Mouse (Mus musculus): ENCODE results near the gene Pakap. TPM values are rescaled to one million over a fixed set of nuclear protein-coding genes. Genes with fewer than 3 reads are reported as not detected.

Pakap gene
- polyA plus RNA-seq, 1 experiment, result 6.3 TPM

DNA sequence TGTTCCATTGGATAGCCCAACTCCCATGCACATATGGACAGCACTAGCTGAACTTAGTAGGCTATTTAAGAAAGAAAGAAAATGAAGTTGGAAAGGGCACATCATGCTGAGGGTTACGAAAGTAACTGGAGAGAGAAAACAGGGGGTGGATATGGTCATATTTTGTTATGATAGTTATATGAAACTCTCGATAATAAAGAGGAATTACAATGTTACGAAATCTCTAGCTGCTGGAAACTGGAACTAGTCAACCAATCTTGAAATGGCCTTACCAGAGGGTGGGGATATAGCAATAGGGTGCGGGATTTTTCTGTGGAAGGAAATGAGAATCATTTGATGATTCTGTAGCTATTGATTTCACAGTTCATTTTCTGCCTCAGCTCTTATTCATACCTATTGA lies 46.7 kb downstream of the Pakap start:
- Histone ChIP-seq H3K4me1 (ENCODE audit: control insufficient read depth, insufficient read depth, low read length) (no peaks in the 10 kb centered on the region), H3K27ac (ENCODE audit: insufficient read depth, low read length) (no peak overlapping the region), H3K4me3 (replicated peaks; ENCODE audit: insufficient read depth, low read depth, low read length) (no peak overlapping the region), H3K27me3 (ENCODE audit: control insufficient read depth, insufficient read depth, low read length) (no peaks in the 10 kb centered on the region; the same call in 1 of the 2 replicates)
- TF ChIP-seq POLR2A (IDR thresholded peaks at IDR 0.05; ENCODE audit: borderline replicate concordance, insufficient read depth, low read length) (no peak), CTCF (IDR thresholded peaks at IDR 0.05; ENCODE audit: borderline replicate concordance, insufficient read depth, low read depth, low read length) (no peak)
- no peak for DNase-seq
- 96% methylated on average over 4 of the region's 4 CpGs for WGBS

DNA sequence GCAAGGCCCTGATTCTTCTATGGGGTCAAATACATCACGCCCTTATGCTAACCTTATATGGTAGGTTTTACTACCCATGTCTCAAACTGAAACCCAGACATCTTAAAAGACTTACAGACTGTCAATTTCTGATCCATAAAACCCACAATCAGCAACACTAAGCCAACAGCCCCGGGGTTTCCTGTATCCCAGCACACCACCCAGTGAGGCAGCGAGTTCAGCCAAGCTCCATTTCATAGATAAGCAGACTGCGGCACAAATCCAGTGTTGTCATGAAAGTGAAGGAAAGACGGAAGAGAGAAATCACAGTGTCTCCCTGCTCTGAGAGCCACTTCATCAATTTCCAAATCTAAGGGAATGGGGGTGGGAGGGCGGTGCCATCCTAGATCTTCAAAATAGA lies 50.8 kb downstream of the Pakap start:
- TF ChIP-seq POLR2A (IDR thresholded peaks at IDR 0.05; ENCODE audit: borderline replicate concordance, insufficient read depth, low read length), result no peak
- no peak for TF ChIP-seq CTCF (IDR thresholded peaks at IDR 0.05; ENCODE audit: borderline replicate concordance, insufficient read depth, low read depth, low read length)
- Histone ChIP-seq H3K27me3 (ENCODE audit: control insufficient read depth, insufficient read depth, low read length) (no peaks in the 10 kb centered on the region), H3K4me3 (replicated peaks; ENCODE audit: insufficient read depth, low read depth, low read length) (no peak overlapping the region), H3K4me1 (ENCODE audit: control insufficient read depth, insufficient read depth, low read length) (no peaks in the 10 kb centered on the region), H3K27ac (ENCODE audit: insufficient read depth, low read length) (no peak overlapping the region)
- DNase-seq, result no peak
- WGBS, result 90% methylated on average over 6 of the region's 6 CpGs

- Histone ChIP-seq H3K4me3 (replicated peaks; ENCODE audit: insufficient read depth, low read depth, low read length) (no peak overlapping the region), H3K27me3 (ENCODE audit: control insufficient read depth, insufficient read depth, low read length) (no peaks in the 10 kb centered on the region), H3K27ac (ENCODE audit: insufficient read depth, low read length) (no peak overlapping the region), H3K4me1 (ENCODE audit: control insufficient read depth, insufficient read depth, low read length) (no peaks in the 10 kb centered on the region)
- WGBS, result 72% methylated on average over 7 of the region's 7 CpGs
- DNase-seq, result no peak
- TF ChIP-seq POLR2A (IDR thresholded peaks at IDR 0.05; ENCODE audit: borderline replicate concordance, insufficient read depth, low read length) (no peak), CTCF (IDR thresholded peaks at IDR 0.05; ENCODE audit: borderline replicate concordance, insufficient read depth, low read depth, low read length) (no peak)
These were observed 54.8 kb downstream of the Pakap start for GRCm38 (mm10) chr4:57622816-57623215.

DNA sequence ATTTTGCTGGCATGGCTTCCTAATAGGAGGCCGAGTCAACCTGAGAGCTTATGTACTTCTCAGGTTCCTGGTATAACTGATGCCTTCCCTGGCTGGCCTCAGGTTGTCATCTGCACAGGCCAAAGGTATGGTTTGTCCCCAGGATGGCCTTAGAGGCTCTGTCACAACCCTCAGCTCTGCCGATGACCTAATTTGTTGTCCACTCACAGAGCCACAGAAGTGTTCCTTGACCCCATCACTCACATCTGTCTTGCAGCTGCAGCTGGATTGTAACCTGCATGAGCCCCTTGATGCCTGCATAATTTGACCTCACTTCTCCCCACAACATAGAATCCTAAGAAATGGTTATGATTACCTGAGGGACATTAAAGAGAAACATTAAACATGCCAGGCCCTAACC lies 56.8 kb downstream of the Pakap start:
- Histone ChIP-seq H3K27me3 (ENCODE audit: control insufficient read depth, insufficient read depth, low read length) (no peaks in the 10 kb centered on the region), H3K4me3 (replicated peaks; ENCODE audit: insufficient read depth, low read depth, low read length) (no peak overlapping the region), H3K4me1 (ENCODE audit: control insufficient read depth, insufficient read depth, low read length) (no peaks in the 10 kb centered on the region), H3K27ac (ENCODE audit: insufficient read depth, low read length) (no peak overlapping the region)
- 91% methylated on average over 2 of the region's 2 CpGs for WGBS
- TF ChIP-seq CTCF (IDR thresholded peaks at IDR 0.05; ENCODE audit: borderline replicate concordance, insufficient read depth, low read depth, low read length) (no peak), POLR2A (IDR thresholded peaks at IDR 0.05; ENCODE audit: borderline replicate concordance, insufficient read depth, low read length) (no peak)
- DNase-seq, result no peak

GRCm38 (mm10) chr4:57625306-57625705 lies 57.3 kb downstream of the Pakap start:
- no peak for TF ChIP-seq POLR2A (IDR thresholded peaks at IDR 0.05; ENCODE audit: borderline replicate concordance, insufficient read depth, low read length)
- TF ChIP-seq CTCF (IDR thresholded peaks at IDR 0.05; ENCODE audit: borderline replicate concordance, insufficient read depth, low read depth, low read length), result no peak
- H3K4me3 ChIP-seq (replicated peaks; ENCODE audit: insufficient read depth, low read depth, low read length), result no peak overlapping the region
- no peak for DNase-seq
- no peaks in the 10 kb centered on the region for H3K4me1 ChIP-seq (ENCODE audit: control insufficient read depth, insufficient read depth, low read length)
- no peaks in the 10 kb centered on the region for H3K27me3 ChIP-seq (ENCODE audit: control insufficient read depth, insufficient read depth, low read length)
- H3K27ac ChIP-seq (ENCODE audit: insufficient read depth, low read length), result no peak overlapping the region
- 94% methylated on average over 1 of the region's 1 CpGs for WGBS

- WGBS, result 63% methylated on average over 1 of the region's 1 CpGs
- no peak for TF ChIP-seq POLR2A (IDR thresholded peaks at IDR 0.05; ENCODE audit: borderline replicate concordance, insufficient read depth, low read length)
- no peak overlapping the region for H3K4me3 ChIP-seq (replicated peaks; ENCODE audit: insufficient read depth, low read depth, low read length)
- no peaks in the 10 kb centered on the region for H3K4me1 ChIP-seq (ENCODE audit: control insufficient read depth, insufficient read depth, low read length)
- H3K27ac ChIP-seq (ENCODE audit: insufficient read depth, low read length), result no peak overlapping the region
- no peaks in the 10 kb centered on the region for H3K27me3 ChIP-seq (ENCODE audit: control insufficient read depth, insufficient read depth, low read length)
- no peak for DNase-seq
These were observed 57.8 kb downstream of the Pakap start for GRCm38 (mm10) chr4:57625756-57626155.

GRCm38 (mm10) chr4:57626921-57627320 lies 58.9 kb downstream of the Pakap start:
- no peak overlapping the region for H3K4me3 ChIP-seq (replicated peaks; ENCODE audit: insufficient read depth, low read depth, low read length)
- DNase-seq, result no peak
- no peaks in the 10 kb centered on the region for H3K4me1 ChIP-seq (ENCODE audit: control insufficient read depth, insufficient read depth, low read length)
- 91% methylated on average over 5 of the region's 5 CpGs for WGBS
- no peaks in the 10 kb centered on the region for H3K27me3 ChIP-seq (ENCODE audit: control insufficient read depth, insufficient read depth, low read length)
- TF ChIP-seq CTCF (IDR thresholded peaks at IDR 0.05; ENCODE audit: borderline replicate concordance, insufficient read depth, low read depth, low read length), result no peak
- no peak for TF ChIP-seq POLR2A (IDR thresholded peaks at IDR 0.05; ENCODE audit: borderline replicate concordance, insufficient read depth, low read length)
- no peak overlapping the region for H3K27ac ChIP-seq (ENCODE audit: insufficient read depth, low read length)

- WGBS, result 72% methylated on average over 5 of the region's 5 CpGs
These were observed 64.4 kb downstream of the Pakap start for GRCm38 (mm10) chr4:57632386-57632785.

More at GRCm38 (mm10) chr4:57632386-57632785, 64.4 kb downstream of the Pakap start:
- DNase-seq, result no peak
- TF ChIP-seq POLR2A (IDR thresholded peaks at IDR 0.05; ENCODE audit: borderline replicate concordance, insufficient read depth, low read length) (no peak), CTCF (IDR thresholded peaks at IDR 0.05; ENCODE audit: borderline replicate concordance, insufficient read depth, low read depth, low read length) (no peak)
- no peaks in the 10 kb centered on the region for H3K27me3 ChIP-seq (ENCODE audit: control insufficient read depth, insufficient read depth, low read length)
- no peak overlapping the region for H3K4me3 ChIP-seq (replicated peaks; ENCODE audit: insufficient read depth, low read depth, low read length)
- H3K4me1 ChIP-seq (ENCODE audit: control insufficient read depth, insufficient read depth, low read length), result no peaks in the 10 kb centered on the region
- H3K27ac ChIP-seq (ENCODE audit: insufficient read depth, low read length), result no peak overlapping the region

All from cerebellum, adult 2 months (tissue).